Mouse (Mus musculus) CH12.LX (cell line): ENCODE measurements around the gene Lsr. TPM values are rescaled to one million over a fixed set of nuclear protein-coding genes. Genes with fewer than 3 reads are reported as not detected.

ENCODE experiments used
- DNase-seq: peaks from one replicate; pipeline ENCODE4 v3.0.0-alpha.2; 2013; ENCODE audit errors: extremely low read depth
- H3K27ac ChIP-seq: 2 replicates; pipeline ENCODE4 v1.5.1; 2012; ENCODE audit warnings: low read depth, mild to moderate bottlenecking, control low read depth, moderate library complexity; ENCODE audit not compliant: insufficient read depth
- H3K27me3 ChIP-seq: replicated peaks from 2 replicates; pipeline ENCODE3; 2012; ENCODE audit warnings: inconsistent platforms
- H3K36me3 ChIP-seq, 2 experiments: replicated peaks in 1 of 2; 2 replicates each; pipeline versions ENCODE3 to v1.6.1; 2012; ENCODE audit warnings: inconsistent platforms in 1 of 2, low read length in 1 of 2, mild to moderate bottlenecking in 1 of 2, mixed read lengths in 1 of 2, moderate library complexity in 1 of 2; ENCODE audit not compliant: control insufficient read depth in 1 of 2, insufficient read depth in 1 of 2
- H3K4me1 ChIP-seq, 2 experiments: 2 replicates each; pipeline ENCODE4 v1.6.1; 2012; ENCODE audit warnings: inconsistent platforms in 1 of 2, moderate library complexity in 1 of 2; ENCODE audit not compliant: insufficient read depth in 2 of 2, control insufficient read depth in 1 of 2
- H3K4me2 ChIP-seq: 2 replicates; pipeline ENCODE4 v1.6.1; 2012; ENCODE audit warnings: low read depth, mild to moderate bottlenecking, control low read depth; ENCODE audit not compliant: poor library complexity, insufficient read depth, severe bottlenecking
- H3K4me3 ChIP-seq, 3 experiments: fragments of 150-350 bp in 1 of 3; sonication (generic) in 1 of 3; replicated peaks in 1 of 3; 2 replicates each; pipeline versions ENCODE3 to v1.5.1; 2011 to 2012; ENCODE audit warnings: low read depth in 2 of 3, low read length in 2 of 3, mild to moderate bottlenecking in 2 of 3, moderate library complexity in 2 of 3, control low read depth in 1 of 3, improper control_type of control experiment in 1 of 3, inconsistent platforms in 1 of 3, mixed read lengths in 1 of 3; ENCODE audit not compliant: poor library complexity in 1 of 3
- H3K79me2 ChIP-seq: replicated peaks from 2 replicates; pipeline ENCODE4 v1.6.1; 2012; ENCODE audit warnings: mild to moderate bottlenecking, moderate library complexity; ENCODE audit not compliant: control insufficient read depth, poor library complexity, insufficient read depth, severe bottlenecking; ENCODE audit errors: extremely low read depth
- H3K9ac ChIP-seq: 2 replicates; pipeline ENCODE4 v1.6.1; 2012; ENCODE audit warnings: low read depth, mild to moderate bottlenecking, control low read depth, moderate library complexity; ENCODE audit not compliant: insufficient read depth
- H3K9me3 ChIP-seq: replicated peaks from 2 replicates; pipeline ENCODE3; 2012; ENCODE audit warnings: low read length, inconsistent platforms, mixed read lengths
- BHLHE40 ChIP-seq: IDR thresholded peaks from 2 replicates; pipeline ENCODE4 v1.6.1; 2011; ENCODE audit warnings: mild to moderate bottlenecking, low read depth, low read length, improper control_type of control experiment
- CTCF ChIP-seq, 2 experiments: IDR thresholded peaks in 1 of 2; conservative IDR thresholded peaks in 1 of 2; 2 replicates each; pipeline ENCODE4 v1.5.1; 2011 to 2012; ENCODE audit warnings: low read depth in 2 of 2, low read length in 2 of 2, improper control_type of control experiment in 1 of 2, inconsistent platforms in 1 of 2, mild to moderate bottlenecking in 1 of 2, moderate library complexity in 1 of 2
- E2F4 ChIP-seq: IDR thresholded peaks from 2 replicates; pipeline ENCODE4 v1.6.1; 2011; ENCODE audit warnings: low read depth, low read length, improper control_type of control experiment; ENCODE audit not compliant: insufficient replicate concordance
- ELF1 ChIP-seq: IDR thresholded peaks from 2 replicates; pipeline ENCODE4 v1.6.1; 2014; ENCODE audit warnings: low read depth, mild to moderate bottlenecking, inconsistent platforms, low read length, improper control_type of control experiment
- HCFC1 ChIP-seq: IDR thresholded peaks from 2 replicates; pipeline ENCODE4 v1.6.1; 2012; ENCODE audit warnings: low read depth, mild to moderate bottlenecking, inconsistent platforms, low read length, improper control_type of control experiment
- JUN ChIP-seq: IDR thresholded peaks from 2 replicates; pipeline ENCODE4 v1.6.1; 2011; ENCODE audit warnings: low read depth, mild to moderate bottlenecking, low read length, improper control_type of control experiment, moderate library complexity; ENCODE audit not compliant: insufficient read depth
- MEF2A ChIP-seq: IDR thresholded peaks from 2 replicates; pipeline ENCODE4 v1.6.1; 2014; ENCODE audit warnings: low read depth, mild to moderate bottlenecking, inconsistent platforms, low read length, improper control_type of control experiment, borderline replicate concordance
- NELFE ChIP-seq: IDR thresholded peaks from 2 replicates; pipeline ENCODE4 v1.6.1; 2011; ENCODE audit warnings: low read depth, low read length, improper control_type of control experiment
- POLR2A ChIP-seq: IDR thresholded peaks from 2 replicates; pipeline ENCODE4 v1.6.1; 2011; ENCODE audit warnings: low read depth, mild to moderate bottlenecking, improper control_type of control experiment, low read length
- POLR2AphosphoS2 ChIP-seq: IDR thresholded peaks from 2 replicates; pipeline ENCODE4 v1.6.1; 2011; ENCODE audit warnings: low read depth, low read length, improper control_type of control experiment
- RAD21 ChIP-seq: IDR thresholded peaks from 2 replicates; pipeline ENCODE4 v1.6.1; 2011; ENCODE audit warnings: low read depth, mild to moderate bottlenecking, low read length, improper control_type of control experiment, moderate library complexity
- SMC3 ChIP-seq: IDR thresholded peaks from 2 replicates; pipeline ENCODE4 v1.6.1; 2011; ENCODE audit warnings: low read depth, low read length, improper control_type of control experiment
- UBTF ChIP-seq: IDR thresholded peaks from 2 replicates; pipeline ENCODE4 v1.6.1; 2012; ENCODE audit warnings: low read depth, mild to moderate bottlenecking, inconsistent platforms, low read length, improper control_type of control experiment, moderate library complexity
- ZKSCAN1 ChIP-seq: IDR thresholded peaks from 2 replicates; pipeline ENCODE4 v1.6.1; 2012; ENCODE audit warnings: low read depth, inconsistent platforms, low read length, improper control_type of control experiment, borderline replicate concordance
- ZMIZ1 ChIP-seq: IDR thresholded peaks from 2 replicates; pipeline ENCODE4 v1.6.1; 2012; ENCODE audit warnings: low read depth, mild to moderate bottlenecking, inconsistent platforms, low read length, improper control_type of control experiment
- dilution Hi-C: fragments of 300-500 bp; cut with MboI; formaldehyde crosslinking; loops from 2 replicates; pipeline ENCODE4 v1.14.3; 2020; ENCODE audit warnings: low sequenced_read_pairs; ENCODE audit not compliant: extremely low pct_unique_long_range_greater_than_20kb, extremely low pct_ligation_motif_present
- in situ Hi-C: fragments of 300-500 bp; cut with MboI; formaldehyde crosslinking; loops from 3 replicates; pipeline ENCODE4 v1.14.3; 2019; ENCODE audit warnings: low sequenced_read_pairs, low pct_ligation_motif_present, low pct_unique_long_range_greater_than_20kb, mixed read lengths
- polyA plus RNA-seq: library from polyadenylated mRNA; unstranded; fragments of >175 nt; gene quantifications from 2 replicates; pipeline ENCODE4 v1.2.1, GENCODE M21; 2012; ENCODE audit warnings: low read depth; ENCODE audit not compliant: insufficient read length
- total RNA-seq, 2 experiments: library from RNA; depleted of rRNA; stranded (reverse); fragments of 300-350 nt in 1 of 2; fragments of >200 nt in 1 of 2; gene quantifications; 2 replicates each; pipeline ENCODE4 v1.2.3; 2012 to 2014

Gene Lsr
- total and polyA plus RNA-seq, 3 experiments: 0.12 to 0.13 TPM; not detected in 1

GRCm38 (mm10) chr7:30996491-30996890, 23.2 kb upstream of the Lsr start:
- no peak overlapping the region for H3K4me2 ChIP-seq
- no peak overlapping the region for H3K27ac ChIP-seq
- in situ Hi-C loops: no loop called here
- H3K9ac ChIP-seq: no peak overlapping the region
- no peak for DNase-seq
- H3K79me2 ChIP-seq: no peaks in the 10 kb centered on the region
- H3K36me3 ChIP-seq: no peaks in the 10 kb centered on the region
- dilution Hi-C loops: no loop called here
- H3K9me3 ChIP-seq: peaks cover 6% of the 10 kb centered on the region
- TF ChIP-seq SMC3 (peak; percentile 20), ZKSCAN1 (no peak), CTCF (conservative IDR thresholded peaks at IDR 0.05 in 1 of 2, IDR thresholded peaks at IDR 0.05 in 1 of 2; ENCODE audit: low read depth in 2 of 2, low read length in 2 of 2) (peak in 1 of 2 experiments; percentile 43; a peak in 2 of 4 replicates)
- no peak overlapping the region for H3K4me3 ChIP-seq
- peaks cover 11 to 18% of the 10 kb centered on the region in 2 experiments for H3K4me1 ChIP-seq
- no peaks in the 10 kb centered on the region for H3K27me3 ChIP-seq

- no peaks in the 10 kb centered on the region for H3K79me2 ChIP-seq
- TF ChIP-seq HCFC1: no peak
- no peak for TF ChIP-seq BHLHE40
- TF ChIP-seq JUN: no peak
- no peak for TF ChIP-seq ELF1
- TF ChIP-seq UBTF: no peak
- TF ChIP-seq E2F4: no peak
- no peak for TF ChIP-seq POLR2A
Observed at GRCm38 (mm10) chr7:30993986-30994385, 20.7 kb upstream of the Lsr start.

GRCm38 (mm10) chr7:30992148-30992547, 18.9 kb upstream of the Lsr start:
- dilution Hi-C loops: no loop called here
- no peak for DNase-seq

More at GRCm38 (mm10) chr7:30993986-30994385, 20.7 kb upstream of the Lsr start:
- no peak overlapping the region for H3K9ac ChIP-seq
- H3K4me1 ChIP-seq: no peaks in the 10 kb centered on the region
- no peak overlapping the region for H3K4me3 ChIP-seq
- in situ Hi-C loops (no loop called here), dilution Hi-C loops (no loop called here)
- H3K36me3 ChIP-seq: no peaks in the 10 kb centered on the region
- H3K9me3 ChIP-seq: peaks cover 6% of the 10 kb centered on the region
- no peak for DNase-seq
- no peaks in the 10 kb centered on the region for H3K27me3 ChIP-seq
- no peak overlapping the region for H3K27ac ChIP-seq
- H3K4me2 ChIP-seq: no peak overlapping the region

More at GRCm38 (mm10) chr7:30992148-30992547, 18.9 kb upstream of the Lsr start:
- no peak overlapping the region for H3K4me3 ChIP-seq
- H3K9ac ChIP-seq: no peak overlapping the region
- H3K79me2 ChIP-seq: no peaks in the 10 kb centered on the region
- no peaks in the 10 kb centered on the region for H3K36me3 ChIP-seq
- peaks cover 4% of the 10 kb centered on the region for H3K27me3 ChIP-seq
- H3K27ac ChIP-seq: no peak overlapping the region
- H3K4me1 ChIP-seq: no peaks in the 10 kb centered on the region
- no peak overlapping the region for H3K4me2 ChIP-seq
- in situ Hi-C loops: no loop called here
- H3K9me3 ChIP-seq: peaks cover 6% of the 10 kb centered on the region
- TF ChIP-seq ZKSCAN1 (no peak), POLR2AphosphoS2 (no peak), RAD21 (no peak), MEF2A (no peak), ZMIZ1 (no peak), NELFE (no peak)
- TF ChIP-seq, all 38 proteins: peak for 0
